21 mouse cellular contexts compared by ENCODE assay signal in the genomic region with DNA sequence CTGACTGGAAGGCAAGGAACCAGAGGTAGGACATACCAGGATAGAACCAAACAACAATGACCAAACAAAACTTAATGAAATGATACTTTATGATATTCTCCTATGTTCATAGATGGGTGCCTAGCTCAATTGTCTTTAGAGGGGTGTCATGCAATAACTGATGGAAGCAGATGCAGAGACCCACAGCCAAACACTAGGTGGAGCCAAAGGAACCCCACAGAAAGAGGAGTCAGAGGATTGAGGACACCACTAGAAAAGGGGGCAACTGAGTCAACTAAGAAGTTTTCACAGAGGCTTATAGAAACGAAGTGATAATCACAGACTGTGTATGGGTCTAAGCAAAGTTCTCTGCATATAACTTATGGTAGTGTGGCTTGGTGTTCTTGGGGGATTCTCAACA. TPM values are rescaled to one million over a fixed set of nuclear protein-coding genes. Genes with fewer than 3 reads are reported as not detected.
A peak's percentile ranks its signal among the peaks of the same experiment; 100 is the strongest.
DNase-seq lines count a peak whose midpoint lies in the region; ATAC-seq and TF ChIP-seq lines count a peak whose summit lies in the region.
"Had no signal": no experiment of that assay in that cellular context is flagged by ENCODE, and none has a peak within 500 bp of the region (broad histone marks: within the 10 kb centered on the region; RNA-seq: fewer than 3 reads in every experiment).

No protein-coding gene starts in this region.

- POLR2A ChIA-PET in Patski (lab: Charles Lee): no interaction called here

- in situ Hi-C loops in Patski (cut with MboI; ENCODE audit: low pct_unique_long_range_greater_than_20kb): no loop called here

- peak; percentile 21 for TF ChIP-seq CTCF in Patski (IDR thresholded peaks at IDR 0.05)

- no peak for ATAC-seq in Patski
- ATAC-seq in megakaryocyte progenitor cell, adult 5-6 weeks (replicated peaks; ENCODE audit: poor library complexity): peak; percentile 64
- ATAC-seq in frontal cortex, adult (ENCODE audit: low TSS enrichment): no peak
- ATAC-seq: forebrain, postnatal 0 days; intestine, embryonic 16.5 days had no signal

- CTCF ChIA-PET in Patski (lab: Charles Lee): no interaction called here

- DNase-seq in A20 (ENCODE audit: low read depth, low spot score) (peak; percentile 48), Patski (ENCODE audit: low read depth, low spot score) (no peak)
- peak; percentile 27 to 39 for DNase-seq in B cell, adult 2 months
- no peak for DNase-seq in cerebellum, postnatal 14 days
- no peak for DNase-seq in layer of hippocampus, postnatal 14 days (ENCODE audit: low spot score in 2 of 2)
- DNase-seq in kidney, adult 8-10 months: no peak
- DNase-seq: adrenal gland, adult 2 months; cerebellum, adult 8-10 months; forebrain, postnatal 0 days; gastrocnemius, postnatal 25 days; kidney, postnatal 14 days; lung, postnatal 10 days had no signal

- peaks cover 14% of the 10 kb centered on the region for H3K27me3 ChIP-seq in Patski
- H3K27me3 ChIP-seq: embryonic facial prominence, embryonic 13.5 days; hindbrain, embryonic 13.5 days; limb, embryonic 13.5 days; liver, embryonic 15.5 days; neural tube, embryonic 13.5 days had no signal

RNA-seq across cellular contexts. Expression of a gene that starts 24.5 kb away (rescaled TPM):
- not detected for polyA plus RNA-seq in Patski (2021)
- 0.17 and 0.29 TPM in 2 replicates for total RNA-seq in megakaryocyte progenitor cell, adult 5-6 weeks (2015)
- 0.21 and 0.68 TPM in 2 replicates for total RNA-seq in megakaryocyte progenitor cell, adult 5-6 weeks (2017)
- total RNA-seq in layer of hippocampus, postnatal 14 days (2021): not detected
- total RNA-seq: gastrocnemius, postnatal 25 days had no signal
- polyA plus RNA-seq: adrenal gland, adult 2 months; embryonic facial prominence, embryonic 13.5 days; hindbrain, embryonic 13.5 days; midbrain, embryonic 10.5 days; neural tube, embryonic 13.5 days had no signal

Comparison
In these comparisons a context has a peak if more than half of its experiments do, and no peak if none do; other contexts are left out.
1. DNase-seq: peak in A20 (single experiment) and B cell, adult 2 months (2 of 2); none in Patski (single experiment), cerebellum, postnatal 14 days (0 of 2), layer of hippocampus, postnatal 14 days (0 of 2) and kidney, adult 8-10 months (0 of 2).